Mouse (Mus musculus) thymus, postnatal 10 days (tissue): ENCODE measurements around the gene Aamp.

ENCODE experiments used
- DNase-seq, 2 experiments: peaks; one replicate each; pipeline ENCODE4 v3.0.0; 2021; ENCODE audit warnings: low spot score in 2 of 2

Gene Aamp

DNA sequence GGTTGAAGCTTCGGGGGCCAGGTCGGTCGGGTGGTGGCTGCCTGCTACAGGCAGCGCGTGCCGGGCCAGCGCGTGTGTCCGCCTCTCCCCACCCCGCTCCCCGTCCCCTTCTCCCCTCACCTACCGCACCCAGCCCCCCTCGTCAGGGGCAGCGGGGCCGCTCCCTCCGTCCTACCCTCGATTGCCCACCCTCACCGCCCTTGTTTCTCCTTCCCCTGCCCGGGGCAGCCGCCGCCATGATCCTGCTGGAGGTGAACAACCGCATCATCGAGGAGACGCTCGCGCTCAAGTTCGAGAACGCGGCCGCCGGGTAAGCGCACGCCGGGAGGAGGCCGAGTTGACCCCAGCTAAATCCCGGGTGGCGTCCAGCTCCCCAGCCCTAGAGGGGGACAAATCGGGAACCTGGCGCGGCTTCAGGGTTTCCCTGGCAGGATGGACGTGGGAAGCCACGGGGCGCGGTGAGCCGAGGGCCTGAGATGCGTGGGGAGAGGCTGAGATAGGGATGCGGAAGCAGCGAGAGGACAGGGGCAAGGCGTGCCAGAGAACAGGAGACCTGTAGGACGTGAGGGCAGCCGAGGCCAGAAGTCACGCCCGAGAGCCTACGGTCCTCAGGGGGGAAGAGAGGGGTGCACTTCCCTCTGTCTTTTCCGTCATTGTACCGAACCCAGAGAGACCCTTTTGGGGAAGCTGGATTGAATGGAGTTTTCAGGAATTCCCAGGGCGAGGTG, 47.8 kb downstream of the Aamp start:
- DNase-seq = peak in 1 of 2 experiments; percentile 36

DNA sequence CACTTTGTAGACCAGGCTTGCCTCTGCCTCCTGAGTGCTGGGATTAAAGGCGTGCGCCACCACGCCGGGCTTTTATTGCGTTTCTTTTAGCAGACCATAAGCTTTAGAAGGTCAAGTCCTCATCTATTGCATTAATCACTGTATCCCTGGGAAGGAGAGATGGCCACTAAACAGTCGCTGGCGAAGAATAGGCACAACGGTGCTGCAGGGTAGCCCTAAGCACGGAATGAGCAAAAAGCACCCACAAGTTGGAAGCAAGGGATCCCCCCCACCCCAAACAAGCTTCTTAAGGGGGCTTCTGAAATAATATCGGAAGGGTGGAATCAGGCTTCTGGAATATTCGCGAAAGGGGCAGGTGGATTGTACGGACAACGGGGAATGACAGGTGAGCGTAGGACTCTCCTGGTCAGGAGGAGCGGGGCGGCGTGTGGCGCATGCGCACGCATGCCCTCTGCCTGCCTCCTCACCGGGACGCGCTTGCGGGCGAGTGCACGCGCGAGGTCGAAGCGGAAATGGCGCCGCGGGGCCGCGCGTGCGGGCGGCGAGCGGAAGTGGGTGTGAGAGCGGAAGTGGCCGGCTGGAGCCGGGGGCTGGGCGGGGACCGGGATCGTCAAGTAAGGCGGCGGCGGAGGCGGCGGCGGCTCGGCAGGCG, 48.5 kb downstream of the Aamp start, which contains the start of gene Arpc2:
Gene Arpc2 (plus strand): TSS at position 147 of the 652 bp plus-strand sequence.
- peak; percentile 95 to 98 for DNase-seq

DNA sequence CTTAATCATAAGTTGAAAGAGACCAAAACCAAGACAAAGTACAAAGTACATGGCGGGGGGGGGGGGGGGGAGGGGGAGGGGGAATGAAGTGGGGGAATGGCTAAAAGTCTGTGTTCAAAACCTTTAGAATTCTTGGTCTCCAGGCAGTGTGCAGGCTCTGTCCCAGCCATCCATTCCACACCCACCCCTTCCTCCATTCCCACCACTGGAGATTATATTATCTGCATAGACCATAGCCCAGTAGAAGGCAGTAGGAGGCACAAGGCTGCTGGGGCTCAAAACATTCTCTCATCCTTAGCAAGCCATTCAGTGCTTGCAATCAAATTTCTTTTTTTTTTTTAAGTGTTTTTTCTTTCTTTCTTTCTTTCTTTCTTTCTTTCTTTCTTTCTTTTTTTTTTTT, 53.5 kb downstream of the Aamp start:
- no peak for DNase-seq

DNA sequence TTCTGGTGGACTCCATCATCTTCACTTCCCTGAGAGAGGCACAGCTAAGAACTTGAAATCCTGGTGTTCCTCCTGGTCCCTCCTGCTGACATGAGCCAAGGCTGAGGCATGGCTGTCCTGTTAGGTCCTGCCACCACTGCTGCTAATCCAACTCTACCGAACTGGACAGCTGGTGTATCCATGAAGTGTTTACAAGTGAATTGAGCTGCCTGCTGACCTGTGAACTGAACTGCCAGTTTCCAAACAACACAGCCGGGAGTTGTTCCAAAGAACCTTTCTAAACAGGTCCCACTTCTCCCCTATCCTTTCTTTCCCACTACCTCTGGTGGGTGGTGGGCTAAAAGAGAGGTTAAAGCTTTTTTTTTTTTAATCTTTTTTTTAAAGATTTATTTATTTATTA, 54.6 kb downstream of the Aamp start:
- DNase-seq = no peak
